Mouse (Mus musculus): ENCODE measurements at regions not wholly inside any gene's neighbourhood (a gene's known extent, or its start where the extent isn't known, plus 50 kb on each side); places are given as distances from the start of the nearest gene placed in this dataset.

DNA sequence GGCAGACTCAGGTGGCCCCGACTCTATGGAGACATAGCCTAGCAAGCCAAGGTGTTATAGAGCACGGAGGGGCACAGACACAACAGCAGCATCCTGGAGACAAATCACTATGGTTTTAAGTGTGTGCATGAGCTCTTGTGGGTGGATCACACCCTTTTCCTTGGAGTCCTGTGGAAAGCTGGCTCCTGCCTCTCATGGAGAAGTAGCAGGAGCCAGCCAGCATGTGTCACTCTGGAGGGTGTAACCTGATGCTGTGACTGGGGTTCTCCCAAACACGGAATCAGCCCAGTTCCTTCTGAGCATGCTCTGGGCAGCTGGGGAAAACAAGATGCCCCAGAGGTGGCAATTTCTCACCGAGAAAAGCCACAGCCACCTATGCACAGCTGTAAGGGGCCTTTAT lies 494.9 kb downstream of the Ajap1 start:
- TF ChIP-seq POLR2A (IDR thresholded peaks at IDR 0.05; ENCODE audit: borderline replicate concordance, low read depth, low read length), result no peak
- no peak for TF ChIP-seq CTCF (IDR thresholded peaks at IDR 0.05; ENCODE audit: low read depth, low read length)
